Mouse (Mus musculus): ENCODE results near the gene Vps41.

DNA sequence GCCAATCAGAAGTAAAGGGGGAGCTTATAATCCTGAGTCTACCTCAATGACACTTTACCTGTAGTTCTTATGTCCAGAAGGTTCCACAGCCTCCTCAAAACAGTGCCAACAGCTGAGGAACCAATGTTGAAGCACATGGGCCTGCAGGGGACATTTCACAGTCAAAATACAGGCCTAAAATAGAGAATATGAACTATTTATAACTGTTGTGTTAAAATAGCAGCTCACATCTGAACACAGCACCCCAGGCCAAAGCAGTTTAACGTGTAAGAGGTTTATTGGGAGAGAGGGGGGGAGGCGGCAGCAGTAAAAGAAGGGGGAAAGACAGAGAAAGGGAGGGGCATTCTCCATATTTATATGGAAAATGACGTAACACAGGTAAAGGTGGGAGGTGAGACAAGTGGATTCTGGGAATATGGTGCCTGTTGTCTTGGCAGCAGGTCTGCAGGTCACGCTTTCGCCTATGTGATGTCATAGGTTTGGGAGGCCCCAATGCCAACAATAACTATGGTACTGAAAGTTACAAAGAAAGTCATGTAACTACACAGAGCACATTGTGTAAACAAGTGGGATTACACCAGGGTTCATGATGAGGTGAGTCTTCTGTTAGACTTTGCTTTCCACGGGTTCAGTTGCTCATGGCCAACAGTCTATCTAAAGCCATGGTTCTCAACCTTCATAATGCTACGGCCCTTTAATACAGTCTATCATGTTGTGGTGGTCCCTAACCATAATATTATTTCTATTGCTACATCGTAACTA lies 56.5 kb downstream of the Vps41 start:
- TF ChIP-seq RCOR1 (IDR thresholded peaks at IDR 0.05; ENCODE audit: low read depth, low read length), result no peak
- no peak for TF ChIP-seq ZMIZ1 (IDR thresholded peaks at IDR 0.05; ENCODE audit: low read depth, low read length)
- no peak for TF ChIP-seq CTCF (IDR thresholded peaks at IDR 0.05 in 2 of 3, conservative IDR thresholded peaks at IDR 0.05 in 1 of 3; ENCODE audit: control insufficient read depth in 1 of 3, insufficient read depth in 1 of 3, low read depth in 2 of 3, low read length in 3 of 3, poor library complexity in 1 of 3, severe bottlenecking in 1 of 3)

Measured in MEL (cell line).